Mouse (Mus musculus) hindbrain, embryonic 12.5 days (tissue): ENCODE results near the gene Habp4. TPM values are rescaled to one million over a fixed set of nuclear protein-coding genes. Genes with fewer than 3 reads are reported as not detected.

Experiments
- ATAC-seq: fragments of 200-750 bp; cut with Nextera tagmentation; 2 replicates; pipeline ENCODE4 v1.8.0; 2017; ENCODE audit warnings: moderate TSS enrichment; ENCODE audit not compliant: low FRiP score
- H3K27ac ChIP-seq: fragments of 300-500 bp; sonication (generic); 2 replicates; pipeline ENCODE4 v1.5.1; 2016; ENCODE audit warnings: mild to moderate bottlenecking
- H3K27me3 ChIP-seq: fragments of 300-500 bp; sonication (generic); 2 replicates; pipeline ENCODE4 v1.6.1; 2016; ENCODE audit warnings: mild to moderate bottlenecking
- H3K36me3 ChIP-seq: fragments of 300-500 bp; sonication (generic); 2 replicates; pipeline ENCODE4 v1.6.1; 2016; ENCODE audit warnings: mild to moderate bottlenecking
- H3K4me1 ChIP-seq: fragments of 300-500 bp; sonication (generic); 2 replicates; pipeline ENCODE4 v1.6.1; 2016
- H3K4me2 ChIP-seq: fragments of 300-500 bp; sonication (generic); replicated peaks from 2 replicates; pipeline ENCODE4 v1.6.1; 2016; ENCODE audit warnings: mild to moderate bottlenecking
- H3K4me3 ChIP-seq: fragments of 300-500 bp; sonication (generic); 2 replicates; pipeline ENCODE4 v1.5.1; 2016; ENCODE audit warnings: mild to moderate bottlenecking
- H3K9ac ChIP-seq: fragments of 300-500 bp; sonication (generic); 2 replicates; pipeline ENCODE4 v1.6.1; 2016; ENCODE audit warnings: mild to moderate bottlenecking, moderate library complexity
- H3K9me3 ChIP-seq: fragments of 300-500 bp; sonication (generic); replicated peaks from 2 replicates; pipeline ENCODE4 v1.6.1; 2016; ENCODE audit warnings: mild to moderate bottlenecking
- WGBS: fragments of 180-500 bp; shearing (Covaris S2); methylation state at CpG from one replicate; pipeline ENCODE4 v1.1.7; 2016; 5-methylcytosine and 5-hydroxymethylcytosine counted together
- polyA plus RNA-seq: library from polyadenylated mRNA; unstranded; fragments of >200 nt; fragmentation: Nextera tagmentation; extraction: Ambion mirVana; gene quantifications from 2 replicates; pipeline ENCODE4 v1.2.1, GENCODE M21; 2016

Habp4 gene
- polyA plus RNA-seq, 1 experiment from 2014 or later, result 38.0 TPM

- Histone ChIP-seq H3K4me3 (no peak overlapping the region), H3K9ac (no peak overlapping the region), H3K4me2 (no peak overlapping the region), H3K27ac (no peak overlapping the region), H3K36me3 (peaks cover 7% of the 10 kb centered on the region; the same call in 1 of the 2 replicates), H3K9me3 (no peaks in the 10 kb centered on the region), H3K27me3 (no peaks in the 10 kb centered on the region), H3K4me1 (no peaks in the 10 kb centered on the region; the same call in 1 of the 2 replicates)
- ATAC-seq, result peak; percentile 68
- WGBS, result 29% methylated on average over 2 of the region's 2 CpGs
Observed at GRCm38 (mm10) chr13:64205186-64205585, 43.6 kb downstream of the Habp4 start.

- WGBS, result 92% methylated on average over 6 of the region's 6 CpGs
Observed at GRCm38 (mm10) chr13:64208146-64208545, 46.5 kb downstream of the Habp4 start.

GRCm38 (mm10) chr13:64211995-64212603 is 50.5 kb downstream of the Habp4 start:
- no peak overlapping the region for H3K27ac ChIP-seq
- no peaks in the 10 kb centered on the region for H3K9me3 ChIP-seq
- peaks cover 4% of the 10 kb centered on the region; the same call in 1 of the 2 replicates for H3K36me3 ChIP-seq
- no peak for ATAC-seq
- 89% methylated on average over 5 of the region's 5 CpGs for WGBS
- H3K27me3 ChIP-seq, result no peaks in the 10 kb centered on the region
- H3K9ac ChIP-seq, result no peak overlapping the region
- no peak overlapping the region for H3K4me3 ChIP-seq
- H3K4me2 ChIP-seq, result no peak overlapping the region
- no peaks in the 10 kb centered on the region for H3K4me1 ChIP-seq

More at GRCm38 (mm10) chr13:64208146-64208545, 46.5 kb downstream of the Habp4 start:
- Histone ChIP-seq H3K27me3 (no peaks in the 10 kb centered on the region), H3K4me1 (no peaks in the 10 kb centered on the region; the same call in 1 of the 2 replicates), H3K4me2 (no peak overlapping the region), H3K9ac (no peak overlapping the region), H3K4me3 (no peak overlapping the region), H3K36me3 (peaks cover 4% of the 10 kb centered on the region; the same call in 1 of the 2 replicates), H3K9me3 (no peaks in the 10 kb centered on the region), H3K27ac (no peak overlapping the region)
- ATAC-seq, result no peak

- WGBS, result 98% methylated on average over 5 of the region's 5 CpGs
Observed at GRCm38 (mm10) chr13:64214891-64215290, 53.3 kb downstream of the Habp4 start.

GRCm38 (mm10) chr13:64225738-64226137 is 64.1 kb downstream of the Habp4 start:
- H3K4me2 ChIP-seq, result no peak overlapping the region
- ATAC-seq, result no peak
- H3K27me3 ChIP-seq, result no peaks in the 10 kb centered on the region
- no peak overlapping the region for H3K9ac ChIP-seq
- H3K27ac ChIP-seq, result no peak overlapping the region
- H3K4me3 ChIP-seq, result no peak overlapping the region
- no peaks in the 10 kb centered on the region for H3K9me3 ChIP-seq
- H3K36me3 ChIP-seq, result no peaks in the 10 kb centered on the region
- H3K4me1 ChIP-seq, result no peaks in the 10 kb centered on the region
- WGBS, result 90% methylated on average over 3 of the region's 3 CpGs

More at GRCm38 (mm10) chr13:64214891-64215290, 53.3 kb downstream of the Habp4 start:
- no peak overlapping the region for H3K4me3 ChIP-seq
- no peaks in the 10 kb centered on the region for H3K9me3 ChIP-seq
- ATAC-seq, result no peak
- no peaks in the 10 kb centered on the region for H3K36me3 ChIP-seq
- no peak overlapping the region for H3K9ac ChIP-seq
- H3K27me3 ChIP-seq, result no peaks in the 10 kb centered on the region
- no peak overlapping the region for H3K4me2 ChIP-seq
- H3K4me1 ChIP-seq, result no peaks in the 10 kb centered on the region
- H3K27ac ChIP-seq, result no peak overlapping the region

- ATAC-seq, result no peak
- no peak overlapping the region for H3K9ac ChIP-seq
- H3K4me1 ChIP-seq, result no peaks in the 10 kb centered on the region
- H3K27me3 ChIP-seq, result no peaks in the 10 kb centered on the region
- no peaks in the 10 kb centered on the region for H3K9me3 ChIP-seq
- WGBS, result 89% methylated on average over 4 of the region's 4 CpGs
- no peak overlapping the region for H3K4me2 ChIP-seq
- no peak overlapping the region for H3K4me3 ChIP-seq
- H3K36me3 ChIP-seq, result no peaks in the 10 kb centered on the region
- no peak overlapping the region for H3K27ac ChIP-seq
Observed at GRCm38 (mm10) chr13:64226725-64227124, 65.1 kb downstream of the Habp4 start.

- no peak for ATAC-seq
- Histone ChIP-seq H3K27ac (no peak overlapping the region), H3K9ac (no peak overlapping the region), H3K27me3 (no peaks in the 10 kb centered on the region), H3K9me3 (no peaks in the 10 kb centered on the region), H3K4me2 (no peak overlapping the region), H3K36me3 (no peaks in the 10 kb centered on the region), H3K4me1 (no peaks in the 10 kb centered on the region), H3K4me3 (no peak overlapping the region)
- 83% methylated on average over 4 of the region's 4 CpGs for WGBS
Observed at GRCm38 (mm10) chr13:64233139-64233538, 71.5 kb downstream of the Habp4 start.

- 70% methylated on average over 4 of the region's 4 CpGs for WGBS
- Histone ChIP-seq H3K9ac (no peak overlapping the region), H3K4me2 (no peak overlapping the region), H3K4me3 (no peak overlapping the region), H3K9me3 (no peaks in the 10 kb centered on the region), H3K27ac (no peak overlapping the region), H3K27me3 (no peaks in the 10 kb centered on the region), H3K4me1 (no peaks in the 10 kb centered on the region), H3K36me3 (no peaks in the 10 kb centered on the region)
- no peak for ATAC-seq
Observed at GRCm38 (mm10) chr13:64235062-64235715, 73.6 kb downstream of the Habp4 start.

- no peak overlapping the region for H3K9ac ChIP-seq
- no peak for ATAC-seq
- H3K27ac ChIP-seq, result 0 out of 2 replicates have a peak overlapping the region, but pooled peaks have one; percentile 24
- no peaks in the 10 kb centered on the region for H3K36me3 ChIP-seq
- no peak overlapping the region for H3K4me2 ChIP-seq
- H3K4me1 ChIP-seq, result no peaks in the 10 kb centered on the region
- H3K27me3 ChIP-seq, result no peaks in the 10 kb centered on the region
- H3K4me3 ChIP-seq, result no peak overlapping the region
- WGBS, result 73% methylated on average over 3 of the region's 3 CpGs
- no peaks in the 10 kb centered on the region for H3K9me3 ChIP-seq
Observed at GRCm38 (mm10) chr13:64235777-64236176, 74.2 kb downstream of the Habp4 start.

Other genes starting within 250 kb of the Habp4 start
- not detected in 2 replicates for gene Hsd17b3, start 72.6 kb upstream of the Habp4 start, polyA plus RNA-seq
- gene Slc35d2, start 32.5 kb upstream of the Habp4 start, polyA plus RNA-seq, result 4.7 and 5.9 TPM in 2 replicates
- gene Zfp367, start 8.6 kb upstream of the Habp4 start, polyA plus RNA-seq, result 13.8 and 14.0 TPM in 2 replicates
- 10.2 and 12.5 TPM in 2 replicates for gene Cdc14b, start 113.5 kb downstream of the Habp4 start, polyA plus RNA-seq
- 21.0 and 25.9 TPM in 2 replicates for gene Aaed1, start 150.9 kb downstream of the Habp4 start, polyA plus RNA-seq
- 111 and 124 TPM in 2 replicates for gene Ctsl, start 209.1 kb downstream of the Habp4 start, polyA plus RNA-seq